Mouse (Mus musculus): ENCODE data around the gene Hmox2.
A peak's percentile ranks its signal among the peaks of the same experiment; 100 is the strongest.

Gene Hmox2

GRCm38 (mm10) chr16:4726528-4727128 lies 467 bp downstream of the Hmox2 start:
- DNase-seq, result peak; percentile 56 to 73

- DNase-seq, result no peak
Measured at GRCm38 (mm10) chr16:4727526-4727925, 1.4 kb downstream of the Hmox2 start.

- no peak for DNase-seq
Measured at GRCm38 (mm10) chr16:4727963-4728362, 1.8 kb downstream of the Hmox2 start.

GRCm38 (mm10) chr16:4730776-4731358 lies 4.7 kb downstream of the Hmox2 start:
- no peak for DNase-seq

GRCm38 (mm10) chr16:4736262-4736661 lies 10.1 kb downstream of the Hmox2 start:
- peak in 1 of 2 experiments; percentile 31 for DNase-seq

- DNase-seq, result no peak
Measured at GRCm38 (mm10) chr16:4739994-4740393, 13.8 kb downstream of the Hmox2 start.

- no peak for DNase-seq
Measured at GRCm38 (mm10) chr16:4742186-4742585, 16.0 kb downstream of the Hmox2 start.

GRCm38 (mm10) chr16:4752155-4752554 lies 26.0 kb downstream of the Hmox2 start:
- no peak for DNase-seq

- no peak for DNase-seq
Measured at GRCm38 (mm10) chr16:4754045-4754444, 27.9 kb downstream of the Hmox2 start.

GRCm38 (mm10) chr16:4756660-4757335 lies 30.6 kb downstream of the Hmox2 start:
- DNase-seq, result peak in 1 of 2 experiments; percentile 28

- no peak for DNase-seq
Measured at GRCm38 (mm10) chr16:4762437-4762836, 36.3 kb downstream of the Hmox2 start.

- peak; percentile 33 to 57 for DNase-seq
Measured at GRCm38 (mm10) chr16:4763276-4763675, 37.1 kb downstream of the Hmox2 start.

- no peak for DNase-seq
Measured at GRCm38 (mm10) chr16:4765852-4766251, 39.7 kb downstream of the Hmox2 start.

- no peak for DNase-seq
Measured at GRCm38 (mm10) chr16:4767012-4767790, 41.0 kb downstream of the Hmox2 start.

GRCm38 (mm10) chr16:4768719-4769118 lies 42.6 kb downstream of the Hmox2 start:
- no peak for DNase-seq

- DNase-seq, result peak in 1 of 2 experiments; percentile 33
Measured at GRCm38 (mm10) chr16:4773289-4773970, 47.3 kb downstream of the Hmox2 start.

- DNase-seq, result peak; percentile 39 to 59
Measured at GRCm38 (mm10) chr16:4777171-4777904, 51.2 kb downstream of the Hmox2 start.

- peak; percentile 69 to 70 for DNase-seq
Measured at GRCm38 (mm10) chr16:4777905-4778609, 51.9 kb downstream of the Hmox2 start.

- no peak for DNase-seq
Measured at GRCm38 (mm10) chr16:4778940-4779339, 52.8 kb downstream of the Hmox2 start.

GRCm38 (mm10) chr16:4781524-4782196 lies 55.5 kb downstream of the Hmox2 start:
- DNase-seq, result peak; percentile 80 to 81

GRCm38 (mm10) chr16:4782515-4782914 lies 56.4 kb downstream of the Hmox2 start:
- DNase-seq, result no peak

Measured in kidney, postnatal 36 days (tissue).